12 mouse cellular contexts compared by ENCODE assay signal in the genomic region with DNA sequence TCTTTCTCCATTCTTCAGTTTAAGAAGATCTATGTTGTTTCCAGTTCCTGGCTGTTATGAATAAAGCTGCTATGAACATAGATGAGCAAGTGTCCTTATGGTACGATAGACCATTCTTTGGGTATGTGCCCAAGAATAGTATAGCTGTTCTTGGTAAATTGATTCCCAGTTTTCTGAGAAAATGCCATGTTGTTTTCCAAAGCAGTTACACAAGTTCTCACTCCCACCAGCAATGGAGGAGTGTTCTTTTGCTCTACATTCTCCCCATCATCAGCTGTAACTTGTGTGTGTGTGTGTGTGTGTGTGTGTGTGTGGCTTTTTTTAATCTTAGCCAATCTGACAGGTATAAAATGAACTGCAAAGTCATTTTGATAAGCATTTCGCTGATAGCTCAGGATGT.
"Had no signal": no experiment of that assay in that cellular context is flagged by ENCODE, and none has a peak within 500 bp of the region (broad histone marks: within the 10 kb centered on the region; RNA-seq: fewer than 3 reads in every experiment).

No protein-coding gene starts in this region.

- DNase-seq: retina, postnatal 1 day; right cerebral cortex, adult 18-20 months; right cerebral cortex, postnatal 14 days; right cerebral cortex, postnatal 25 days; right cerebral cortex, postnatal 4 days; spleen, adult 18-20 months; thymus, adult 18-20 months; thymus, adult 2 months; thymus, postnatal 14 days; thymus, postnatal 25 days; thymus, postnatal 36 days; thymus, postnatal 4 days had no signal
